Mouse (Mus musculus): ENCODE measurements at regions not wholly inside any gene's neighbourhood (a gene's known extent, or its start where the extent isn't known, plus 50 kb on each side); places are given as distances from the start of the nearest gene placed in this dataset.

DNA sequence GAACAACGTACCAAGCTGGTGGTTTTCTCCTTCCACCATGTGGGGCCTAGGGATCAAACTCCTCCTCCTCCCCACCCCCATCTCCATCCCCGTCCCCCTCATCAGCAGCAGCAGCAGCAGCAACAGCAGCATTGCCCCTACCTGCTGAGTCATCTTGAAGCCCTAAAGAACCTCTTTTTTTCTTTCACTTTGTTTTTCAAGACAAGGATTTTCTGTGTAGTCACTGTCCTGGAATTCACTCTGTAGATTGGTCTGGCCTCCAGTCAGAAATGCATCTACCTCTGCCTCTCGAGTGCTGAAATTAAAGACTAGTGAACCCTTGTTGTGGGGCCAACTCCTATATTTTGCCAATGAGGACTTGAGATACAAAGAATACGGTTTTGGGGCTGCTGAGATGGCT is 85.6 kb upstream of the Tle3 start:
- H3K27me3 ChIP-seq (replicated peaks; ENCODE audit: control insufficient read depth, insufficient read depth, low read length) = peaks cover 26% of the 10 kb centered on the region
- no peak overlapping the region for H3K4me2 ChIP-seq
- H3K36me3 ChIP-seq (ENCODE audit: control insufficient read depth, insufficient read depth, low read length) = no peaks in the 10 kb centered on the region
- H3K9ac ChIP-seq (ENCODE audit: low read depth, low read length) = no peak overlapping the region
- H3K27ac ChIP-seq (ENCODE audit: low read depth, low read length) = no peak overlapping the region
- 77% methylated on average over 4 of the region's 4 CpGs for WGBS
- no peak overlapping the region for H3K4me3 ChIP-seq (ENCODE audit: low read depth, low read length)
- no peaks in the 10 kb centered on the region for H3K4me1 ChIP-seq (replicated peaks; ENCODE audit: control insufficient read depth, insufficient read depth, low read length)
- no peak for DNase-seq (ENCODE audit: low spot score)
- no peak for ATAC-seq (replicated peaks; ENCODE audit: low FRiP score)
- no peaks in the 10 kb centered on the region for H3K9me3 ChIP-seq (ENCODE audit: control insufficient read depth, low read length)

DNA sequence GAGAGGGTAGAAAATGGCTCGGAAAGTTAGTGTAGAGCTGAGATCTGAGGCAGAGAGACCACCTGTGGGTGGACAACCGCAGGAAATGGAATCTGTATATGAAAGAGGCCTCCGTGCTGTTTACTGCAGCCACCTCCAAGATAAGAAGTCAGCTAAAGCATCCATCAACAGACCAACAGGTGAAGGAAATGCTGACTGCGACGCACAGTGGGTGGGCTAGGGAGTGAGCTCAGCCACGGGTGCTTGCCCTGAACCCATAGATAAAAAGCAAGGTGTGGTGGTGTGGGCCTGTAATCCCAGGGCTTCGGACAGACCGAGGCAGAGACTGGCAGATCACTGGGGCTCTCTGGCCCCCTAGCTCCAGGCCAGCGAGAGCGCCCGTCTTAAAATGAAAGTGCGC is 83.0 kb upstream of the Tle3 start:
- DNase-seq (ENCODE audit: low spot score) = no peak
- Histone ChIP-seq H3K27ac (ENCODE audit: low read depth, low read length) (no peak overlapping the region), H3K9ac (ENCODE audit: low read depth, low read length) (no peak overlapping the region), H3K4me2 (no peak overlapping the region), H3K36me3 (ENCODE audit: control insufficient read depth, insufficient read depth, low read length) (no peaks in the 10 kb centered on the region), H3K4me3 (ENCODE audit: low read depth, low read length) (no peak overlapping the region), H3K27me3 (replicated peaks; ENCODE audit: control insufficient read depth, insufficient read depth, low read length) (peaks cover 14% of the 10 kb centered on the region), H3K4me1 (replicated peaks; ENCODE audit: control insufficient read depth, insufficient read depth, low read length) (no peaks in the 10 kb centered on the region), H3K9me3 (ENCODE audit: control insufficient read depth, low read length) (no peaks in the 10 kb centered on the region)
- no peak for ATAC-seq (replicated peaks; ENCODE audit: low FRiP score)
- 48% methylated on average over 12 of the region's 12 CpGs for WGBS

DNA sequence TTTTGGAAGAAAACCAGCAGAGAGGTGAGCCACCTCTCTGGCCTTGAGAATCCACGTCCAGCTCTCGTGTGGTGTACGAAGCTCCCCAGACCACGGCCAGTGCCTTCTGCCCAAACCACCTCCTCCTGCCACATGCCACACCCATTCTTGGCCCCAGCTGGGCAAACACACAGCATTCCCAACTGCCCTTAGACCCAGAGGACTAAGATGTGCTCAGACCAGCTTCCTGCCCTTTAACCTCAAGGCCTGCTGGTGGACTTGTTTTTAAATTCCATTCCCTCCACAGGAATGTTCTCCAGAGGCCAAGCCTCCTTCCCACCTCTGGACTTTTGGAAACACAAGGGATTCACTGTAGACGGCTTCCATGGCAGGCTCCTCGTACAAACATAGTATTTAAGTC is 82.5 kb upstream of the Tle3 start:
- Histone ChIP-seq H3K4me1 (replicated peaks; ENCODE audit: control insufficient read depth, insufficient read depth, low read length) (no peaks in the 10 kb centered on the region), H3K36me3 (ENCODE audit: control insufficient read depth, insufficient read depth, low read length) (no peaks in the 10 kb centered on the region), H3K27ac (ENCODE audit: low read depth, low read length) (no peak overlapping the region), H3K4me3 (ENCODE audit: low read depth, low read length) (no peak overlapping the region), H3K9ac (ENCODE audit: low read depth, low read length) (no peak overlapping the region), H3K27me3 (replicated peaks; ENCODE audit: control insufficient read depth, insufficient read depth, low read length) (peaks cover 12% of the 10 kb centered on the region; the same call in 1 of the 2 replicates), H3K4me2 (no peak overlapping the region), H3K9me3 (ENCODE audit: control insufficient read depth, low read length) (no peaks in the 10 kb centered on the region)
- ATAC-seq (replicated peaks; ENCODE audit: low FRiP score) (no peak), DNase-seq (ENCODE audit: low spot score) (no peak)
- WGBS = 55% methylated on average over 6 of the region's 6 CpGs

DNA sequence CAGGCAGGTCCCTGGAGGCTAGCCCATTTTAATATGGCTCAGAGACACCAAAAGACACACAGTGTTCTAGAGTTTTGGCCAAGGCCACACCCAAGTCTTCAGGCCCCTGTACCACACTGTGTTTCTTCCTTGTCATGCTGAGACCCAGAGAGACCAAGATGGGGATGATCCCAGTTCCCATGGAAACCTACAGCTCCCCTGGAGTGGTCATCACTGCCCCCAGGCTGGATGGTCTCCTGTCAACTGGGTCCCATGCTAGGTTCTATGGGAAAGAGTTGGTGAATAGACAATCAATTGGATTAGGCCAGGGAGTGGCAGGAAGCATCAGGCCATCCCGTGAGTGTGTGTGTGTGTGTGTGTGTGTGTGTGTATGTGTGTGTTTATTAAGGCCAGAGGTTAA is 80.5 kb upstream of the Tle3 start:
- Histone ChIP-seq H3K4me3 (ENCODE audit: low read depth, low read length) (no peak overlapping the region), H3K36me3 (ENCODE audit: control insufficient read depth, insufficient read depth, low read length) (no peaks in the 10 kb centered on the region), H3K4me2 (no peak overlapping the region), H3K4me1 (replicated peaks; ENCODE audit: control insufficient read depth, insufficient read depth, low read length) (no peaks in the 10 kb centered on the region), H3K27me3 (replicated peaks; ENCODE audit: control insufficient read depth, insufficient read depth, low read length) (peaks cover 12% of the 10 kb centered on the region; the same call in 1 of the 2 replicates), H3K9me3 (ENCODE audit: control insufficient read depth, low read length) (no peaks in the 10 kb centered on the region), H3K9ac (ENCODE audit: low read depth, low read length) (no peak overlapping the region), H3K27ac (ENCODE audit: low read depth, low read length) (no peak overlapping the region)
- DNase-seq (ENCODE audit: low spot score) (no peak), ATAC-seq (replicated peaks; ENCODE audit: low FRiP score) (no peak)
- 69% methylated on average over 1 of the region's 1 CpGs for WGBS

DNA sequence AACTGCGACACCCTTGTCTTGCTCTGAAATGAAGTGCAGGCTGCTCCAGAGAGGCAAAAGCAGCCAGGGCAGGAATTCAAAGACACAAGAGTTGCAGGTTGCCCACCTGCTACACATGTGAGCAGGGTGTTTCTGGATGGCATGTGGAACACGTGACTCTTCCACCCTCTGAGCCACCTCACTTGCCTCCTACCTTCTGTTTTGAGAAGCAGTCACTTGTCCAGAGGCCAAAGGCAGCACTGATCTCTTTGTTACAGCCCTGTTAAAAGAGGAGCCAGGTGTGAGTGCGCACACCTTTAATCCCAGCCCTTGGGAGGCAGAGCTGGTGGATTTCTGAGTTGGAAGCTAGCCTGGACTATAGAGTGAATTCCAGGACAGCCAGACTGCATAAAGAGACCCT is 79.7 kb upstream of the Tle3 start:
- Histone ChIP-seq H3K4me2 (no peak overlapping the region), H3K27me3 (replicated peaks; ENCODE audit: control insufficient read depth, insufficient read depth, low read length) (peaks cover 12% of the 10 kb centered on the region; the same call in 1 of the 2 replicates), H3K9ac (ENCODE audit: low read depth, low read length) (no peak overlapping the region), H3K4me1 (replicated peaks; ENCODE audit: control insufficient read depth, insufficient read depth, low read length) (no peaks in the 10 kb centered on the region), H3K9me3 (ENCODE audit: control insufficient read depth, low read length) (no peaks in the 10 kb centered on the region), H3K4me3 (ENCODE audit: low read depth, low read length) (no peak overlapping the region), H3K27ac (ENCODE audit: low read depth, low read length) (no peak overlapping the region), H3K36me3 (ENCODE audit: control insufficient read depth, insufficient read depth, low read length) (no peaks in the 10 kb centered on the region)
- ATAC-seq (replicated peaks; ENCODE audit: low FRiP score) = no peak
- 74% methylated on average over 3 of the region's 3 CpGs for WGBS
- no peak for DNase-seq (ENCODE audit: low spot score)

DNA sequence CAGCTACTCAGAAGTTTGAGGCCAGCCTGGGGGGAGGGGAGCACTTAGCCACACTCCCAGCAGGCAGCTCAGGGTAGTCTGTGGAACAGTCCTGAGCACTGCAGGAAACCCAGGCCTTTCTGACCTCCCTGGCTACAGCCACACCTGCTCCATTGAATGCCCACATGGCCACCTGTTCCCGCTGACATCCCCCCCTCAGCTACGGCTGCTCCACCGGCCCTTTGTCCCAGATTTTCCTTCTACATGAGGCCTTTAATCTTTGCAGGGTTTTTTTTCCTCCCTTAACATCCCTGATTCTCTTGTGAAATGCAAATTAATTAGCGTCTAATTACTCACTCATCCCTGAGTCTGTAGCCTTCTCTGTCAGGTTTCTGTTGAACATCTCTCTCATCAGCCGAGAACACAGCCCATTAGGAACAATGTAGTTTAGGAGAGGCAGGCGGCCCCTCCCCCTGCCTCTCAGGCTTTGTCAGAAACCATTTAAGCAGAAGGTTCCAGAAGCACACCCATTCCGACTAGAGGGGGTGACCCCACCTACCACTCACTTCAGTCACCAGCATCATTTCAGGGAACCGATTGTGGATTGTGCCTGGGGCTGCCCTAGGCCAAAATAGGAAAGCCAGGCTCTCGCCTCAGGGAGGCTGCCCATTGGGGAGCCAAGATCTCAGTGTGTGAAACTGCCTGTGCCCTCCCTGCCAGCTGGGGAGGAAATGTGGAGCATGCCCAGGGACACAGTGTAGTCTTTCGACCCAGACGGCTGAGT is 78.8 kb upstream of the Tle3 start:
- no peak for DNase-seq (ENCODE audit: low spot score)
- no peak for ATAC-seq (replicated peaks; ENCODE audit: low FRiP score)
- Histone ChIP-seq H3K9ac (ENCODE audit: low read depth, low read length) (no peak overlapping the region), H3K4me1 (replicated peaks; ENCODE audit: control insufficient read depth, insufficient read depth, low read length) (no peaks in the 10 kb centered on the region), H3K27me3 (replicated peaks; ENCODE audit: control insufficient read depth, insufficient read depth, low read length) (peaks cover 12% of the 10 kb centered on the region; the same call in 1 of the 2 replicates), H3K4me2 (no peak overlapping the region), H3K27ac (ENCODE audit: low read depth, low read length) (no peak overlapping the region), H3K4me3 (ENCODE audit: low read depth, low read length) (no peak overlapping the region), H3K36me3 (ENCODE audit: control insufficient read depth, insufficient read depth, low read length) (no peaks in the 10 kb centered on the region), H3K9me3 (ENCODE audit: control insufficient read depth, low read length) (no peaks in the 10 kb centered on the region)
- 51% methylated on average over 11 of the region's 11 CpGs for whole genome bisulfite sequencing

DNA sequence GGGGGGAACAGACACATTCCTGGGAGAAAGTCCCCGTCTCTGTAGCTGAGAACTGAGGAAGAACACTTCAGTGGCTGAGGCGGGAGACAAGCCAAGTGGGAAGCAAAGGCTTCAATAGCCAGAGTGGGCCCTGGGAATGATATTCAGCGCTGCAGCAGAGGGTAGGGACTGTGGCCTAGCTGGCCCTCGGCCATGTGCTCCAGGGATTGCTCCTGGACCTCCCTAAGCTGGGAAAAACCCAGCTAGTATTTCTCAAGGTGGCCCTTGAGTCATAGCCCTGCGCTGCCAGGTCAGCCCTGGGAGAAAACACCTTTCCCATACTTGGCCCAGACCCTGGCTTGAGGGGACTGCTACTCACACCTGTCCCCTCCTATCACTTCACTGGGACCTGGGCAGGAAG is 77.2 kb upstream of the Tle3 start:
- Histone ChIP-seq H3K36me3 (ENCODE audit: control insufficient read depth, insufficient read depth, low read length) (no peaks in the 10 kb centered on the region), H3K27ac (ENCODE audit: low read depth, low read length) (no peak overlapping the region), H3K9ac (ENCODE audit: low read depth, low read length) (no peak overlapping the region), H3K27me3 (replicated peaks; ENCODE audit: control insufficient read depth, insufficient read depth, low read length) (peaks cover 7% of the 10 kb centered on the region; the same call in 1 of the 2 replicates), H3K9me3 (ENCODE audit: control insufficient read depth, low read length) (no peaks in the 10 kb centered on the region), H3K4me3 (ENCODE audit: low read depth, low read length) (no peak overlapping the region), H3K4me2 (no peak overlapping the region), H3K4me1 (replicated peaks; ENCODE audit: control insufficient read depth, insufficient read depth, low read length) (peaks cover 6% of the 10 kb centered on the region)
- DNase-seq (ENCODE audit: low spot score) (no peak), ATAC-seq (replicated peaks; ENCODE audit: low FRiP score) (no peak)
- WGBS = 78% methylated on average over 5 of the region's 5 CpGs

DNA sequence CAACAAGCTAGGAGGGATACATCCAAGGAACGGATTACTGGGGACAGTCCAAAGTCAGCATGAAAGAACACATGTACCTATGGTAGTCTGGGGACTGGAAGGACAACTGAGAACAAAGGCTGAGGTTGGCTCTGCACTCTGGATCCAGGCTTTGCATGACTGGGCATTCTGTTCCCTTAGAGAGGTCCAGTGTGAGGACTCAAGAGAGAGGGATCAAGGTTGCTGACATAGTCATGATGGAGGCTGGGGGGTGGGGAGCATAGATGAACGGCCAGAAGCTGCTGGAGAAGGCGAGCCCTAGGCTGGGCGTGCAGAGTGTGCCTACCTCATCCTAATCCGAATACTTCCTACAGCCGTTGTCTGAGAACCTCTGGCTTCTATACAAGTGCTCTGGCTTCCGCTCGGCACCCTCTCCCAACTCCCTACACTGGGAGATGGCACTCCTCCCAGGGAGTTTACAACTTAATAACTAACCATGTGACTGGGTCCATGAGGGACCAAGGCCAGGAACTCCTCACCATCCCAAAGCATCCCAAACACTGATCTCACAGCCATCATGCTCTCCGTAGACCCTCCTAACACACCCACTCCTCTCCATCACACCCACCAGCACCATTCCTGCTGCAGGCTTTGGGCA is 75.7 kb upstream of the Tle3 start:
- 87% methylated on average over 9 of the region's 9 CpGs for WGBS
- DNase-seq (ENCODE audit: low spot score) (no peak), ATAC-seq (replicated peaks; ENCODE audit: low FRiP score) (no peak)
- peaks cover 10% of the 10 kb centered on the region for H3K4me1 ChIP-seq (replicated peaks; ENCODE audit: control insufficient read depth, insufficient read depth, low read length)
- H3K4me2 ChIP-seq = no peak overlapping the region
- H3K9me3 ChIP-seq (ENCODE audit: control insufficient read depth, low read length) = no peaks in the 10 kb centered on the region
- H3K27me3 ChIP-seq (replicated peaks; ENCODE audit: control insufficient read depth, insufficient read depth, low read length) = 0 out of 2 replicates have a peak, but pooled peaks cover 6% of the 10 kb centered on the region
- no peak overlapping the region for H3K4me3 ChIP-seq (ENCODE audit: low read depth, low read length)
- H3K9ac ChIP-seq (ENCODE audit: low read depth, low read length) = no peak overlapping the region
- no peaks in the 10 kb centered on the region for H3K36me3 ChIP-seq (ENCODE audit: control insufficient read depth, insufficient read depth, low read length)
- no peak overlapping the region for H3K27ac ChIP-seq (ENCODE audit: low read depth, low read length)

DNA sequence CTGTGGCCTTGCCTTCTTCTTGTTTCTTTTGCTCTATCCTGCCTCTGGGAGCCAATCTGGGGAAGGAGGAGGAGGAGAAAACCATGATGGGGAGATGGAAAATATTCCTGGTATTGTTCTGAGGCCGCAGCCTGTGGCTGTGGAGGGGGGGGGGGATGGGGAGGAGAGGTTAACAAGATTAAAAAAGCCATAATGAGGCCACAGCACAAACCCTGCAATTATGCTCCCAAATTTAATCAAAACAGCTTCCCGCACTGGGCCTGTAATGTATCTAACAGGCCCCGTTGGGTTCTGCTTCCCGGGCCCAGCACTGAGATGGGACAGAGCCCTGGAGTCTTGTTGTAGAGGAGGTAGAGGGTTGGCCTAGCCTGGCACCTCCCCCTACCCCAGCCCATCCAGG is 74.8 kb upstream of the Tle3 start:
- H3K27me3 ChIP-seq (replicated peaks; ENCODE audit: control insufficient read depth, insufficient read depth, low read length) = 0 out of 2 replicates have a peak, but pooled peaks cover 6% of the 10 kb centered on the region
- WGBS = 48% methylated on average over 4 of the region's 4 CpGs
- ATAC-seq (replicated peaks; ENCODE audit: low FRiP score) = no peak

More for the DNA sequence above, 74.8 kb upstream of the Tle3 start:
- H3K4me3 ChIP-seq (ENCODE audit: low read depth, low read length) = no peak overlapping the region
- no peaks in the 10 kb centered on the region for H3K36me3 ChIP-seq (ENCODE audit: control insufficient read depth, insufficient read depth, low read length)
- DNase-seq (ENCODE audit: low spot score) = no peak
- H3K27ac ChIP-seq (ENCODE audit: low read depth, low read length) = no peak overlapping the region
- no peak overlapping the region for H3K9ac ChIP-seq (ENCODE audit: low read depth, low read length)
- H3K9me3 ChIP-seq (ENCODE audit: control insufficient read depth, low read length) = no peaks in the 10 kb centered on the region
- peaks cover 10% of the 10 kb centered on the region for H3K4me1 ChIP-seq (replicated peaks; ENCODE audit: control insufficient read depth, insufficient read depth, low read length)
- H3K4me2 ChIP-seq = no peak overlapping the region
